Mouse (Mus musculus) CH12.LX (cell line): ENCODE data around the gene Atxn10.

Experiments used
- BHLHE40 ChIP-seq: IDR thresholded peaks from 2 replicates; pipeline ENCODE4 v1.6.1; 2011; ENCODE audit warnings: mild to moderate bottlenecking, low read depth, low read length, improper control_type of control experiment
- CHD1 ChIP-seq: IDR thresholded peaks from 2 replicates; pipeline ENCODE4 v1.6.1; 2012; ENCODE audit warnings: low read depth, low read length, improper control_type of control experiment, inconsistent platforms
- CTCF ChIP-seq, 2 experiments: IDR thresholded peaks in 1 of 2; conservative IDR thresholded peaks in 1 of 2; 2 replicates each; pipeline ENCODE4 v1.5.1; 2011 to 2012; ENCODE audit warnings: low read depth in 2 of 2, low read length in 2 of 2, improper control_type of control experiment in 1 of 2, inconsistent platforms in 1 of 2, mild to moderate bottlenecking in 1 of 2, moderate library complexity in 1 of 2
- EP300 ChIP-seq: IDR thresholded peaks from 2 replicates; pipeline ENCODE4 v1.6.1; 2011; ENCODE audit warnings: low read length, improper control_type of control experiment
- MAX ChIP-seq: IDR thresholded peaks from 2 replicates; pipeline ENCODE4 v1.6.1; 2011; ENCODE audit warnings: low read length, improper control_type of control experiment
- MYC ChIP-seq: IDR thresholded peaks from 2 replicates; pipeline ENCODE4 v1.6.1; 2011; ENCODE audit warnings: low read depth, mild to moderate bottlenecking, improper control_type of control experiment, low read length
- NRF1 ChIP-seq: IDR thresholded peaks from 2 replicates; pipeline ENCODE4 v1.6.1; 2014; ENCODE audit warnings: low read depth, mild to moderate bottlenecking, inconsistent platforms, low read length, improper control_type of control experiment, moderate library complexity
- TCF12 ChIP-seq: IDR thresholded peaks from 2 replicates; pipeline ENCODE4 v1.6.1; 2014; ENCODE audit warnings: low read depth, mild to moderate bottlenecking, inconsistent platforms, low read length, improper control_type of control experiment
- ZC3H11A ChIP-seq: IDR thresholded peaks from 2 replicates; pipeline ENCODE4 v1.6.1; 2012; ENCODE audit warnings: low read depth, mild to moderate bottlenecking, inconsistent platforms, low read length, improper control_type of control experiment

- no peak for TF ChIP-seq CHD1
- TF ChIP-seq TCF12, result no peak
- no peak for TF ChIP-seq ZC3H11A
- TF ChIP-seq MYC, result no peak
- TF ChIP-seq MAX, result no peak
- no peak for TF ChIP-seq CTCF (conservative IDR thresholded peaks at IDR 0.05 in 1 of 2, IDR thresholded peaks at IDR 0.05 in 1 of 2; ENCODE audit: low read depth in 2 of 2, low read length in 2 of 2)
- no peak for TF ChIP-seq EP300
- no peak for TF ChIP-seq NRF1
- no peak for TF ChIP-seq BHLHE40
Observed at GRCm38 (mm10) chr15:85335671-85336300, at the start of gene Atxn10.
